Mouse (Mus musculus) adrenal gland, postnatal 10 days (tissue): ENCODE measurements at regions not wholly inside any gene's neighbourhood (a gene's known extent, or its start where the extent isn't known, plus 50 kb on each side); places are given as distances from the start of the nearest gene placed in this dataset.

Experiments
- DNase-seq: peaks from one replicate; pipeline ENCODE4 v3.0.0; 2021; ENCODE audit warnings: mixed read lengths

DNA sequence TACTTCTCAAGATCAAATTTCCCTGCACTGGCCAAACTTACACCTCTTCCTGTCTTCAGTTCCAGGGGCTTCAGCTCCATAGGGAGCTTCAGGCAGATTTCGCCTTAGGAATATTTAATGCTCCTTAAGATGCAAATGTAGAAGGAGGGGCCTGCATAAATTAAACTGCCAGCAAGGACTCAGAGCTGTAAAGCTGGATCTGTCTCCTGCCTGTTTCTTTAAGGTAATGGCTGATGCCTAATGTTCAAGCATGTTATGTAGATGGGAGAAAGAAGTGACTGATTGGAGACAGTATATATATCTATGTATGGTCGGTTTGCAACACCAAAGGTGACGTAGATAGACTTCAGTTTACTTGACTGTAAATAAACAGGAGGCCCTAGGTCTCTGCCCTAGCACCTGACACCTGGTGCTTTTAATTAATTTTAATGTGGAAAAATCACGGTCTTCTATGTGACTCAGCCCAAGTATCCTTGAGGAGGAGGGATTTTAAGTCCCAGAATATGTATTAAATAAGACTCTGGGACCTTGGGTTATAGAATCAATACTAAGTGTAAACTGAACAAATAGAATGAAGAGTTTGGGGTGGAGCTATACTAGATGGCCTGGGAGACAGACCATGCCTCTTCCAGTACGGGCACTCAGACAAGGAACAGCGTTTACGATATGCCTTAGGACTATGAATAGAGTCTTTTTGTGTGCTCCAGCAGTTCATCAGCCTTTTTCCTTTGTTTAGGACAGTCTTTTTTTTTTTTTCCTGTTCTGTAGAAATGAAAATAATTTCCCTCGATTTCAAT lies 651.7 kb upstream of the Lmcd1 start:
- no peak for DNase-seq

DNA sequence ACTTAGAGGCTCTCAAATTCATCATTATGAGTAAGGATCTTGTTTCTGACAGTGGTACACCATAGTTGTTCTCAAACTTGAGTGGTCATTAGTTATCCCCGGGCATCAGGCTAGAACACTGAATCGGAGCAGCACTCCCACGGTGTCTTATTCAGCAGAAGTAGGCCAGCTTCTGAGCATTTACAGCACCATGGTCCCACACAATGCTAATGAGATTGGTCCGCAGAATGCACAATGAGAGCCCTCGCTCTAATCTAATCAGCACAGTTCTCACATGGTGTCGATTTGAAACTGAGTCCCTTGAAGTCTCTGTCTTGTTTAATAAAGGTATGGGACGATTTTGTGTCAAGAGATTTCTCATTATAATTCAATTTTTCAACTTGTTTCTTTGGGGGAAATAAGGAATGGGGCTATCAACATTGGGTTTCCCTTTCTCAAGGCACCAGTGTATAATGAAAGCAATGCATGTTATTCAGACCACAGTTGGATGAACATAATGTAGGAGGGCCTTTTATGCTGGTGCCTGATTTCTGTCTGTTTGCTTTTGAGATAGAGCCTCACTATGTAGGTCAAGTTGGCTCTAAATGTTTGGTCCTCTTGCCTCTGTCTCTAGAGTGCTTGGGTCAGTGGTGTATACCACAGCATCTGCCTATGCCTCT lies 650.9 kb upstream of the Lmcd1 start:
- no peak for DNase-seq

DNA sequence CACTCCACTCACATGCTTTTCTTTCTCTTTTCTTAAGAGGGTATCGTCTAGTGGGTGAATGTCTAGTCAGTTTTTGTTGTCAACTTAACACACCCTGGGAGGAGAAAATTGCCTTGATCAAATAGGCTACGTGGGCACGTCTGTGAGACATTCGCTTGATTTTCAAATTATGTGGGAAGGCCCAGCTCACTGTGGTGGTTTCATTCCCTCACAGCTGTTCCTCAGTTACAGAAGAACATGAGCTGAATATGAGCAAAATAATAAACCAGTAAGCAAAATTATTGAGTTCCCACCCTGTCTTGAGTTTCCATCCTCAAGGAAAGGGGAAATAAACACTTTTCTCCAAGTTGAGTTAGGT lies 650.4 kb upstream of the Lmcd1 start:
- no peak for DNase-seq

DNA sequence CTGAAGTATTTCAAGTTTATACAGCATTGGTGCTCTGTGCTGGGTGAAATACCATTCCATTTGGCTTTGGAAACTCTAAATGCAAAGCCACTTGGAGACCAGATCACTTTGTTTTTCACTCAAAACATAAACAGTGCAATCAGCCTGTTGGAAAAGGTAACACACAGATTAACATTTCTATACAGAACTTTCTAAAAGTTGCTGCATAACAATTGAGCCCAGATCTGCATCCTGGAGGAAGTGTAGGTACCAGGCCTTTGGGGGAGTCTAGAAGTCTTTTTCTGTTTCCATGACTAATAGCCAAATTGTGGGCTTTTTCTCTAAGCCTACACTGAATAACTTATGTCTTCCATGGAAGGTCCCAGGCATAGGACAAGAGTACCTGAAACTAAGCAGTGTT lies 648.1 kb upstream of the Lmcd1 start:
- DNase-seq, result no peak

DNA sequence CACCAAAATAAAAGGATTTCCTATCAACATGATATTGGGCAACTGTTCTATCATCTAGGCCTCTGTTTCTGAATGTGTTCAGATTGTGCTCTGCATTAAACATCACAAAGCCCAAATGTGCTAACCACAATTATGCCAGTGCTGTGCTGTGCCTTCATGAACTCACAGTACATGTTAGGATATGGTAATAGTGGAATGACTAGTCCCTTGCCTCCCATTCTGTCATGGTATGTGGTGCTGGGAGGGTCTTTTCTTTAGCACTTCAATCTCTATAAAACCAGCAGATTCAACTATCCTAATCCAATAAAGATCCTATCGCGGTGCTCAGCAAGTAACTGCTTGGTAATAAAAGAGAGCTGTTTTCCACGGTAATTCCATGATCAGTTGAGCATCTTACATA lies 620.8 kb upstream of the Lmcd1 start:
- no peak for DNase-seq

DNA sequence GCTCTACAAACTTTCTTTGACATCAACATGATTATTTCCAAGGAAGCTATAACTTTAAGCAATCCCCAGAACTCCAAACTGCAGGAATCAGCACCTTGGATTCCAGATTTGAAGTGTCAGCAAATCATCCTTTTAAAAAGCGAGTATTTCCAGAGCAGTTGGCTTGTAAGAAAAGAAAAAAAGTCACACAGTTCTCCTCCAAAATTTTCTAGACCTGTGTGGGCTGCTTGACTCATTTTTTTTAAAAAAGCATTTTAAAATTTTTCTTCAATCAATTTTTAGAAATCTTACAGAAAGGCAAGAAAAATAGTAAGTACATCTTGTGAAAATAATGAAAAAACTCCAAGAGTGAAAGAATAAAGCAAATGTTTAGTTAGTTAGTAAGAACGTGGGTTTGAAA lies 613.6 kb upstream of the Lmcd1 start:
- no peak for DNase-seq

DNA sequence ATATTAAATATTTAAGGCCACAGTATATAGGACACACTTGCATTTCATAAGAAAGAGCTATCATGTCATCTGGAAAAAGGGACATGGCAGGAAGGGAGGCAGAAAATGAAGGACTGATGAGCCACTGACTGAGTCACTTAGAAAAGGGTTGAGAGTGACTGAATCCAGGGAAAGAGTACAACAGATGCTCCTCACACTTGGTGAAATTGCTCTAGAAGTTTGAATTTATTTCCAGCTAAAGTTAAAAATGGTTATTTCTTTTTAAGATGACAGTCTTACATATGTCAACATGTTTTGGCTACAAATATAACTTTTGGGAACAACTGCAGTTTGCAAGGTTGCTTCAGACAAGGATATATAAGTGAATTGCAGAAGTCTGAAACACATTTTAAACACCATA lies 609.0 kb upstream of the Lmcd1 start:
- no peak for DNase-seq

DNA sequence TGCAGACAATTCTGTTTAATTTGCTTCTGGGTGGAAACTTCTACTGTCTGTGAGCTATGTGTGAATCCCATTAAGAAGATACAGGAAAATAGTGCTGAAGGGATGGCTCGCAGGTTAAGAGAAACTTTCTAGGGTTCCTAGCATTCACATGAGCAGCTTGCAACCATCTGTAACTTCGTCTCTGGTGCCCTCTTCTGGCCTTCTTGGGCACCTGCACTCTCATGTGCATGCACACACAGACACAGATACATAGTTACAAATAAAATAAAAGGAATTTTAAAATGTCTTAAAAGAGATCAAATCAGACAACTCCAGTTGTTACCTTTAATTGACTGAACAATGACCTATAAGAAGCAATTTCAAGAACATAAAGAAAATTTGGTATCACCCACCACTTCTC lies 588.6 kb upstream of the Lmcd1 start:
- DNase-seq, result no peak

DNA sequence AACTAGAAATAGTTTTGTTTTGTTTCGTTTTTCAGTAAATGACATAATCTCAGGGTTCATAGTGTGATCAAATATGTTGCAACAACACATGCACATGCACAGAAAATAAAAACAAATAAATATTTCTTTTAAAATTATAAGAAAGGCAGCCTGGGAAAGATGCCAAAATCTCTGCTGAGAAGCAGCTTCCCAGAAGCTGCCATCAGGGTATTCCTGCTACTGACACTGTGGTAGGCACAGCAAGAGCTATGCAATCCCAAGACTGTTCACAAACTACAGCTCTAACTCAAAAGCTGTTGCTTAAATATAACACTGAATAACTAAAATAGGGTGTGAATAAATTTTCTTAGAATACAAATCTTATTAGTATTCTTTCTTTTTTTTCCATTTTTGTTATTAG lies 570.7 kb upstream of the Lmcd1 start:
- DNase-seq, result no peak

DNA sequence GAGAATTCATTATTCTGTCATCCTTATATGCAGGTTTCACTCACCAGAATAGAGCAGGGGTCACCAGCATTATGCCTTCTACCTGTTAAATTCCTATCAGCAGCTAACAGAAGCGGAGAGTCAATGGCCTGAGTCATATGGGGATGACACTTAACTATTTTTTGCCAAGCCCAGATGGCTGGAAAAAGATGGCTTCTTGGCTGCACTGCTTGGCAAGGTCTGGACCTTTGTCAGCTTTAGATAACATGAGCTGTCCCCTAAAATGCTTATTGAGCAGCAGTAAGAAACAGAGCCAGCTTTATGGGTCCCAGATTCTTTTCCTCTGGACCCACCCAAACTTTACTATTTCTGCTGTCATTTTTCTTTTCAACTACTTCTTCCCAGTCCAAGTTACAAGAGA lies 565.3 kb upstream of the Lmcd1 start:
- no peak for DNase-seq

DNA sequence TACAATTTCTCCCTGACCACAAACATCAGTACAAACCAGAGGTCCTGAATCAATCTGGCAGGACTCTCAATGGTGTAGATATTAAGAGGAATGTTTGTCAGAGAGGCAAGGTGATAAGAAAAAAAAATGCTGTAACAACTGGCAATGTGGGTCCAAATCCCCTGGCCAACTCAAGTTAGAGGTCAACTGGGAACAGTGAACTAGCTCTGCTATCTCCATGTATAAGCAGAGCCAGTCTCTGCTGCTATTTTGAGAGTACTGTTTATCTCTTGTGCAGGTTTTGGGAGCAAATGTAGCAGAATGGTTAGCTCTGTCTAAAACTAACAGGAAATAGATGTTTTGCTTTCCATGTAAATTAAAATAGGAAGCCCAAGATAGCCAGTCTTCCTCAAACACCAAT lies 547.6 kb upstream of the Lmcd1 start:
- no peak for DNase-seq

DNA sequence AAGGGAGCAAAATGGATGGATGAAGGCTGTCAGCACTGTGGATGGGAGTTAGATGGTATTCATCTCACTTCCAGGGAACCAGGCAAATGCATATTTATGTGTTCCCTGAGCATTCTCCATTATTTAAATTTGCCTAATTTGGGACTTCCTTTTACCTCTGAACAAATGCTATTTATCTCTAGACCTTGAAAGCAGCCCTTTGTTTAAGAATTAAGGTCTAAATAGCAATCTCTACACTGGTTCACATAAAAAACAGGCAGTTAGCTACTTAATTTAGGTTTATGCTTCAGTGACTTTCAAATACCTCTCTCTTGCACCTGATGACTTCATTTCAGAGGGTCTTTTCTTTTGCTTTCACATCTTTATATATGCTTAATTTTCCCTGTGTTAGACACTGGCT lies 543.2 kb upstream of the Lmcd1 start:
- DNase-seq, result no peak

DNA sequence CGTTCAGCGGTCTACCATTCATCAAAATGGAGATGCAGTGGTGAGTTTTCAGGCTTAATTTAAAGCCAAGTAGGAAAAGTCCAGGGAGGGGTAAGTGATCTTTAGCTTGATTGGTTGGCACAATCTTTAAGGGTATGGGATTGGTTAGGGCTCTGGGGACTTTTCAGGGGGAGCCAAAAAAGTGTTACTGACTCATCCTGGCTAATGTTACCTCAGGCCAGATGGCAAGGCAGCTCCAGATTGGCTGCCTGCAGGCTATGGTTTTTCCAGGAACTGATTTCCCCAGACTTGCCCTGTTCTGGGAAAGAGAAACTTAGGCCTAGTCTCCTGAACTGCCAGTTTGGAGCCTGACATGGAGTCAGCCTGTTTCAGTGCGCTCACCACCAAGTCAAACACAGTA lies 539.6 kb upstream of the Lmcd1 start:
- no peak for DNase-seq

DNA sequence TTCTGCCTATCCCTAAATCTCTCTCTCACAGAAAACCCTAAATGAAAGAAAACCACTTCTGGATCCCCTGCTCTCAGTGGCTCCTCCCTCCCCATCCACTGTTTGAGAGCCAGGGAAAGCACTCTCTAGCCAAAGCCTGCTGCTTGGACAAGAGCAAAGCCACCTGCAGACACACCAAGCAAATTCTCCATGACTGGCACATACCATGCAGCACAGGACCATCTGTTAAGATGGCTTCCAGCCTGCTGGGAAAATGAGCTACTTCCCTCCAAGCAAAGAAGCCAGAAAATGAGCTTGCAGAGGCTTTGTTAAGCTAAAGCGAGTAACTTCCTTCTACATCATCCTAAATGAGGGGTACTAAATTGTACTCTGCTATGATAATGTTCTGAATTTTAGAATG lies 534.6 kb upstream of the Lmcd1 start:
- no peak for DNase-seq

DNA sequence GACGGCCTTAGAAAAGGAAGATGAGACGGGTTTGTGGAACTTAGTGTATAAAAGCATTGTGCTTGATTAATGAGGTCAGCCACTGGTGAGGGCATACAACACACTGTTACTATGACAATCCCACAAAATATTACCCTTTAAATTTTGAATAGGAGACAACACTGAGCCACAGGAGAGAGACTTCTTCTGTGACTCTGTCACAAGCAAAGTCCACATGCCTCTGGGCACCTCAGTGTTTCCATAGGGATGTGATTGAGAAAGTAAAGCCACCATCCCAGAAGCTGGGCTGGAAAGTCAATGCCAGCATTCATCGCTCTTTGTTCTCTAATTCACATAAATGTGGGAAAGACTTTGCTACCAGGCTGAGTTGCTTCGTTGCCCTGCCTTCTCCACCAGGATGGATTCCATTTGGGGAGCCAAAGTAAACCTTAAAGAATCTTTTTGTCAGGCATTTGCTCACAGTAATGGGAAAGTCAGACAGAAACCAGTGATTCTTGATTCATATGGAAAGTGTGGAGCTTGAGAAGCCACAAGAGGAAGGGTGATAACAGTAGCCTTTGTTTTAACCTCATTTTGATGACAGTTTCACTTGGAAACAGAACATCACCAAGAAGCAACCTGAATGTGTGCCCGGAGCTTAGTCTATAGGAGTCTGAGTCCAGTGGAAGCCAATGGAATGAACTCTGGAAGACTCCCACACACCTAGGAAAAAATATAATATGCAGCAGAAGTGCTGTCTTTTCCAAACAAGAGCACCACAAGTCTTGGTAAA lies 491.7 kb upstream of the Lmcd1 start:
- no peak for DNase-seq

DNA sequence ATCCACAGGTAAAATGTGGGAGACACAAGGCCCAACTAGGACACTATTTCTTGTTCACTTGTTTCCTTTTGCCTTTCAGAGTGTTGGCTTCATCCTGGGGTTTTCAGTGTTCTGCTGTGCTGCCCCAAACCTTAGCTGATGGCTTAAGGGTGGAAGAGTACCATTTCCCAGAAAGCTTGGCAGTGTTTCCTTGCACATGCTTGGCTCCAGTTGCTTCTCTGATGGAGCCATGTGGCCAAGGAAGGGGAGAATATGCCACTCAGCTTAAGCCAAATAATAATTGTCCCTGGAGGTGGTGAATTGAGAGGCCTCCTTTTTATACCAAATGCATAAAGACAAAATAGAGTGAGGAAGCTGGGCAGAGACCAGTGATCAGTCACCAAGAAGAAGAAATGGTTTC lies 464.9 kb upstream of the Lmcd1 start:
- DNase-seq, result no peak

DNA sequence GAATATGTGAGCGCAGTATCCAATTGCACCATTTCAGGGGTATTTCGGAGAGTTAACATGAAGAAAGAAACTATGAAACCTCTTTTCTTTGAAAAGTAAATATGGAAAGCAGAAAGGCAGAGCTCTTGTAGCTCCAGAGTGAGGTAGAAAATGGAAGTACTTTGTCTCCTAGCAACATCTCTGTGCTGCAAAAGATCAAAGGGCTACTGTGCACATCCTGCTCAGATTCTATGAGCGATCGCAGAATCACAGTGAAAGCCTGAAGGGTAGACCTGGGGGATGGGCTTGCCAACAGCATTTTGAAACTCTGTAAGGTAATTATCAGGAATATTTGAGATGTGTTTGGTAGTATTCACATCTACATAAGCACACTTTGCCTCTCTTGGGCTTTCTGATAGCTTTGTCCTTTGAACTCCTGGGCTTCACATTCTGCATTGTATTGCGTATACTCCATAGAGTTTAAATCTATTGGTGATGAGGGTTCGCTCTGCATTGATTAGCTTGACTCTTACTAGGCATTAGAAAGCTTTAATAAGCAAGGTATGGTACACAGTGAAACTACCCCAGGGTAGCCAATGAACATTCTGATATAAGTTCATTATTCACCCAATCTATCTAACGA lies 459.5 kb upstream of the Lmcd1 start:
- DNase-seq, result no peak

DNA sequence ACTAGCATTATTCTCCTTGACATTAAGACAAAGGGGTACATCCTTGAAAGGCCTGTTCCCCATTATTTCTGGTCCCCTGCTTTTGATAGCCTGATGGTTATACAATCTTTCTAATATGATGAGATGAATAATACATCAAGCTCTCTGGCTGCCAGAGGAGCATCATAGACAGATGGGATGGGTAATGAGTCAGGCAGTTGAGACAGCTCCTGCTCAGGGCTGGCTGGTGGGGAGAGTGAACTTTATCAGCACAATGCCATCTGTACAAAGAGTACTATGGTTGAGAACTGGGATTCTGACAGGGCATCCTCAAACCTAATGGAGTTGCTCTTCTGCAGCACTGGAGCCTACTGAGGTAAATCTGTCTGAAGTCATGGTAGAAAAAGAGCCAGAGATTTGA lies 458.4 kb upstream of the Lmcd1 start:
- DNase-seq, result no peak

DNA sequence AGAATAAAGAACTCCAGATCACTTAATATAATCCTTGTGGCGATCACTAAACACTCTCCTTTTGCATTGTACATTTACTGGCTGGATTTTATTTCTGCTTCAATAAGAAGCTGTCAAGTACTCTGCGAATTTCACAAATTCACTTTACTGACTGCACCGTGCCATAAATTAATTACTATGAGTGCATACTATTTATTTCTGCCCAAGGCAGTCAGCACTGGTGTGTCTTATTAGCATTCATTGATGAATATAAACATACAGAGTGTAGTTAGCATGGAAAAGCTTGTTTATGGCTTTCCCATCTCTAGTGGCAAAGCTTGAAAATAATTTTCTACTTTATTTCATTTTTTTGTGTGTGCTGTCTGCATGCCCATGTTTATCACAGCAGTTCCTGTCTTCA lies 453.3 kb upstream of the Lmcd1 start:
- DNase-seq, result no peak

DNA sequence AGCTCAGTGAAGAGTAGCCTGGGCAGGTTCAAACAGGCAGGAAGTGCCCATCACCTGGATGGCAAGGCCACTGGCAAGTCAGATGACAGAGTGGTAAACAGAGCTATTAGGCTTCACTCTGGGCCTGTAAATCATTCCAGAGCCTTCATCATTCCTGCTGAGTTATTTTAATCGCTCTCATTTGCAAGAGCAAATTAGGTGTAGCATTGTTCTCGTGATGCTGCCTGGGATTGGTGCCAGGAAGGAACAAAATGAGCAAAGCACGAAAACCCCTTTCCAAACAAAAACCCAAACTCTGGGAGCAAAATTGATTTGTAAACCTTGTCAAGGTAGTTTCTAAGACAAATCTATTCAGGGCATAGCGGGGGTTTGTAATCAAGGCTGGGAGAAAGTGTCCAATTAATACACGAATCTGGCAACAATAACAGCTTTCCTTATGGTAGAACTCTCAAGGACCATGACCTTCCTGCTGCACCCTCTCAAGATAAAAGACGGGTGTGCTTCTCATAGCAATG lies 429.2 kb upstream of the Lmcd1 start:
- DNase-seq, result no peak

DNA sequence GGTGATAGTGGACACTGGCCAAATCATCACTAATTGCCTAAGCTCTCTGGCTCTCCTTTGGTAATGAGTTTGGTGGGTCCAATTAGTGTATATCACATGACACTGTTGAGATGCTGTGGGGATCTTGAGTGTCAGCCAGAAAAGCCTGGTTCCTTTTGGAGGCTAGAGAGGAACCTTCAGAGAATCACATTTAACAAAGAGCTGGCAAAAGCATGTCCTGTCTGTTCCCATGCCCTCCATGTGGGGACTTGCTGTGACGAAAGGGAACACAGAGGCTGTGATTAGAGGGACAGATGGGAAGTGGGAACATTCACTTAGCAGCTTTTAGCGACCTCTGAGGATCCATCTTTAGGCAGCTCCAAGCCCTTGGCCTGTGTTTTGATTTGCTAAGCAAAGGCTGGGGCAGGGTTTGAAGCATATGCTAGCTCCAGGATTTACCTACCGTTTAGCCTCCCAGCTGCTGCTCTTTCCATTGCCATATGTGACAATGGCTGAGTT lies 407.4 kb upstream of the Lmcd1 start:
- no peak for DNase-seq

DNA sequence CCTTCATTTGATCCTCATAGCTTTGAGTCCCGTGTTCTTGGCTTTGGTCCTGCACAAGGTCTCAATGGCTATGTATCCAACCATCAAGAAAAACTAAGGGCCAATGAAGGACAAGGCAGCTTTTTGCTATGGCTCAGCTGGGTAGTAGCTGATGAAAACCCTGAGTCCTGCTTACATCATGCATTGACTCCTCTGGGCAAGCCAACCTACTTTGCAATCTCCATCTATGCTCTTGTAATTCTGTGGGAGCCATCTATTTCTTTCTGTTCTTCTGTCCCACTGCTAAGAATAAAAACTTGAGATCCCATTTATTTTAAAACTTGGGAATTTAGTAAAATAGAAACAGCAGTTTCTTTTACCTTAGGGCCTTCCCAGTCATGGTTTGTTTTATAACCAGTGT lies 391.0 kb upstream of the Lmcd1 start:
- DNase-seq, result no peak

DNA sequence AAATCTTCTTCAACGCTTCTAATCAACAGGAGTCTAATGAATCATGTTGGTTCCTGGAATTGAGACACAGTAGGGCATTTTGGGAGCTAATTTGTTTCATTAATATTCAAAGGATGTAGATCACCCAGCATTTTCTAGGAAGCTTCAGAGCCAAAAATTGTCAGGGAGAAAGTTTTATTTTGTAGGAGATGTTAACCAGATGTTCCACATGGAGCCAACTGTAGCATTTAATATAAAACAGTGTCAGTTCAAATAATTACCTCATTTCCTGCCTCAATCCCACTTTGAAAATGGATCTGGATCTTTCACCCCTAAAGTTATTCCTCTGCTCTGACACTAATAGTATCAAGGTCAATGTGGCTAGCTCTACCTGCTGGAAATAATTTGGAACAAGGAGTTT lies 389.6 kb upstream of the Lmcd1 start:
- DNase-seq, result no peak
